Mouse (Mus musculus): ENCODE results near the gene Mpp3. TPM values are rescaled to one million over a fixed set of nuclear protein-coding genes. Genes with fewer than 3 reads are reported as not detected.

The Mpp3 gene
- polyA plus RNA-seq, 1 experiment from 2014 or later = 7.1 TPM

GRCm38 (mm10) chr11:102016136-102016535, 12.1 kb downstream of the Mpp3 start:
- no peak for ATAC-seq (ENCODE audit: insufficient number of reproducible peaks, insufficient read depth, low FRiP score, low read depth)
- WGBS = 87% methylated on average over 1 of the region's 1 CpGs
- H3K4me2 ChIP-seq (replicated peaks; ENCODE audit: low read depth, low read length) = no peak overlapping the region
- H3K27me3 ChIP-seq (ENCODE audit: control insufficient read depth, insufficient read depth, low read length) = no peaks in the 10 kb centered on the region
- peaks cover 8% of the 10 kb centered on the region for H3K36me3 ChIP-seq (ENCODE audit: control insufficient read depth, insufficient read depth, low read length)
- H3K9ac ChIP-seq (replicated peaks; ENCODE audit: low read depth, low read length) = no peak overlapping the region
- H3K9me3 ChIP-seq (ENCODE audit: control insufficient read depth, low read depth, low read length) = no peaks in the 10 kb centered on the region
- no peak overlapping the region for H3K27ac ChIP-seq (ENCODE audit: low read length)
- no peak overlapping the region for H3K4me3 ChIP-seq (ENCODE audit: low read depth, low read length)
- no peaks in the 10 kb centered on the region for H3K4me1 ChIP-seq (ENCODE audit: control insufficient read depth, insufficient read depth, low read length)

GRCm38 (mm10) chr11:102015472-102015871, 12.8 kb downstream of the Mpp3 start:
- ATAC-seq (ENCODE audit: insufficient number of reproducible peaks, insufficient read depth, low FRiP score, low read depth) = no peak
- H3K9me3 ChIP-seq (ENCODE audit: control insufficient read depth, low read depth, low read length) = no peaks in the 10 kb centered on the region
- H3K36me3 ChIP-seq (ENCODE audit: control insufficient read depth, insufficient read depth, low read length) = peaks cover 10% of the 10 kb centered on the region
- H3K27me3 ChIP-seq (ENCODE audit: control insufficient read depth, insufficient read depth, low read length) = no peaks in the 10 kb centered on the region
- H3K4me3 ChIP-seq (ENCODE audit: low read depth, low read length) = no peak overlapping the region
- no peak overlapping the region for H3K27ac ChIP-seq (ENCODE audit: low read length)
- H3K4me1 ChIP-seq (ENCODE audit: control insufficient read depth, insufficient read depth, low read length) = no peaks in the 10 kb centered on the region
- no peak overlapping the region for H3K4me2 ChIP-seq (replicated peaks; ENCODE audit: low read depth, low read length)
- 74% methylated on average over 6 of the region's 6 CpGs for WGBS
- no peak overlapping the region for H3K9ac ChIP-seq (replicated peaks; ENCODE audit: low read depth, low read length)

GRCm38 (mm10) chr11:102013201-102013600, 15.1 kb downstream of the Mpp3 start:
- Histone ChIP-seq H3K27me3 (ENCODE audit: control insufficient read depth, insufficient read depth, low read length) (no peaks in the 10 kb centered on the region), H3K4me1 (ENCODE audit: control insufficient read depth, insufficient read depth, low read length) (0 out of 2 replicates have a peak, but pooled peaks cover 3% of the 10 kb centered on the region), H3K36me3 (ENCODE audit: control insufficient read depth, insufficient read depth, low read length) (peaks cover 10% of the 10 kb centered on the region), H3K4me3 (ENCODE audit: low read depth, low read length) (no peak overlapping the region), H3K9ac (replicated peaks; ENCODE audit: low read depth, low read length) (no peak overlapping the region), H3K27ac (ENCODE audit: low read length) (no peak overlapping the region), H3K4me2 (replicated peaks; ENCODE audit: low read depth, low read length) (no peak overlapping the region), H3K9me3 (ENCODE audit: control insufficient read depth, low read depth, low read length) (no peaks in the 10 kb centered on the region)
- no peak for ATAC-seq (ENCODE audit: insufficient number of reproducible peaks, insufficient read depth, low FRiP score, low read depth)
- 82% methylated on average over 8 of the region's 8 CpGs for WGBS

- H3K4me1 ChIP-seq (ENCODE audit: control insufficient read depth, insufficient read depth, low read length) = 0 out of 2 replicates have a peak, but pooled peaks cover 3% of the 10 kb centered on the region
- H3K27me3 ChIP-seq (ENCODE audit: control insufficient read depth, insufficient read depth, low read length) = no peaks in the 10 kb centered on the region
- no peak for ATAC-seq (ENCODE audit: insufficient number of reproducible peaks, insufficient read depth, low FRiP score, low read depth)
- H3K4me2 ChIP-seq (replicated peaks; ENCODE audit: low read depth, low read length) = no peak overlapping the region
- H3K9me3 ChIP-seq (ENCODE audit: control insufficient read depth, low read depth, low read length) = no peaks in the 10 kb centered on the region
- H3K36me3 ChIP-seq (ENCODE audit: control insufficient read depth, insufficient read depth, low read length) = peaks cover 10% of the 10 kb centered on the region
- WGBS = 67% methylated on average over 8 of the region's 8 CpGs
- no peak overlapping the region for H3K9ac ChIP-seq (replicated peaks; ENCODE audit: low read depth, low read length)
- no peak overlapping the region for H3K27ac ChIP-seq (ENCODE audit: low read length)
- H3K4me3 ChIP-seq (ENCODE audit: low read depth, low read length) = no peak overlapping the region
These were observed 16.8 kb downstream of the Mpp3 start for GRCm38 (mm10) chr11:102011510-102011909.

- H3K9ac ChIP-seq (replicated peaks; ENCODE audit: low read depth, low read length) = no peak overlapping the region
- 78% methylated on average over 13 of the region's 13 CpGs for WGBS
- H3K36me3 ChIP-seq (ENCODE audit: control insufficient read depth, insufficient read depth, low read length) = peaks cover 7% of the 10 kb centered on the region; the same call in 1 of the 2 replicates
- no peaks in the 10 kb centered on the region for H3K27me3 ChIP-seq (ENCODE audit: control insufficient read depth, insufficient read depth, low read length)
- H3K9me3 ChIP-seq (ENCODE audit: control insufficient read depth, low read depth, low read length) = no peaks in the 10 kb centered on the region
- no peak overlapping the region for H3K4me3 ChIP-seq (ENCODE audit: low read depth, low read length)
- H3K27ac ChIP-seq (ENCODE audit: low read length) = no peak overlapping the region
- H3K4me1 ChIP-seq (ENCODE audit: control insufficient read depth, insufficient read depth, low read length) = 0 out of 2 replicates have a peak, but pooled peaks cover 3% of the 10 kb centered on the region
- no peak for ATAC-seq (ENCODE audit: insufficient number of reproducible peaks, insufficient read depth, low FRiP score, low read depth)
- no peak overlapping the region for H3K4me2 ChIP-seq (replicated peaks; ENCODE audit: low read depth, low read length)
These were observed 18.1 kb downstream of the Mpp3 start for GRCm38 (mm10) chr11:102010140-102010539.

- 78% methylated on average over 15 of the region's 15 CpGs for WGBS
- H3K27me3 ChIP-seq (ENCODE audit: control insufficient read depth, insufficient read depth, low read length) = no peaks in the 10 kb centered on the region
- H3K27ac ChIP-seq (ENCODE audit: low read length) = no peak overlapping the region
- H3K9ac ChIP-seq (replicated peaks; ENCODE audit: low read depth, low read length) = no peak overlapping the region
- H3K4me3 ChIP-seq (ENCODE audit: low read depth, low read length) = no peak overlapping the region
- H3K9me3 ChIP-seq (ENCODE audit: control insufficient read depth, low read depth, low read length) = no peaks in the 10 kb centered on the region
- no peak for ATAC-seq (ENCODE audit: insufficient number of reproducible peaks, insufficient read depth, low FRiP score, low read depth)
- 0 out of 2 replicates have a peak, but pooled peaks cover 3% of the 10 kb centered on the region for H3K4me1 ChIP-seq (ENCODE audit: control insufficient read depth, insufficient read depth, low read length)
- peaks cover 7% of the 10 kb centered on the region for H3K36me3 ChIP-seq (ENCODE audit: control insufficient read depth, insufficient read depth, low read length)
- no peak overlapping the region for H3K4me2 ChIP-seq (replicated peaks; ENCODE audit: low read depth, low read length)
These were observed 19.2 kb downstream of the Mpp3 start for GRCm38 (mm10) chr11:102008954-102009637.

GRCm38 (mm10) chr11:102008372-102008771, 19.9 kb downstream of the Mpp3 start:
- no peak overlapping the region for H3K4me2 ChIP-seq (replicated peaks; ENCODE audit: low read depth, low read length)
- ATAC-seq (ENCODE audit: insufficient number of reproducible peaks, insufficient read depth, low FRiP score, low read depth) = no peak
- H3K27me3 ChIP-seq (ENCODE audit: control insufficient read depth, insufficient read depth, low read length) = no peaks in the 10 kb centered on the region
- no peak overlapping the region for H3K4me3 ChIP-seq (ENCODE audit: low read depth, low read length)
- H3K9ac ChIP-seq (replicated peaks; ENCODE audit: low read depth, low read length) = no peak overlapping the region
- H3K4me1 ChIP-seq (ENCODE audit: control insufficient read depth, insufficient read depth, low read length) = 0 out of 2 replicates have a peak, but pooled peaks cover 3% of the 10 kb centered on the region
- H3K9me3 ChIP-seq (ENCODE audit: control insufficient read depth, low read depth, low read length) = no peaks in the 10 kb centered on the region
- no peak overlapping the region for H3K27ac ChIP-seq (ENCODE audit: low read length)
- 85% methylated on average over 8 of the region's 8 CpGs for WGBS
- peaks cover 7% of the 10 kb centered on the region for H3K36me3 ChIP-seq (ENCODE audit: control insufficient read depth, insufficient read depth, low read length)

DNA sequence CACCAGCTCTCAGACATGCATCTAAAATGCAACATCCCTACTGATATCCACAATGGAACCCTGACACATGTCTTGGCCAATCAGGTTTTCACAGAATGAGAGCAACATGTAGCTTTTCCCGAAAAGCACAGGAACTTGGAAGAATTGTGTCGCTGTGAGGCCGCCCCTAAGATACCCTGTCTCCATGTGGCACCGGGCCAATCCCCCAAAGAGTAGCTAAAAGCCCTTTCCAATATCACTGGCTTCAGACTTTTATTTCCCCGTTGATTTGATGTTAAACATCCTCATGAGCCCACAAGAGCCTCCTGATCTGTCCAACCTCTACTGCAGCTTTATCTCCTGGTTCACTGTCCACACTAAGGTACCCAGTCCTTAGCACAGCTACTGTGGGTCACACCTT, 21.6 kb downstream of the Mpp3 start:
- WGBS = 82% methylated on average over 5 of the region's 5 CpGs
- Histone ChIP-seq H3K27me3 (ENCODE audit: control insufficient read depth, insufficient read depth, low read length) (no peaks in the 10 kb centered on the region), H3K9ac (replicated peaks; ENCODE audit: low read depth, low read length) (no peak overlapping the region), H3K4me3 (ENCODE audit: low read depth, low read length) (no peak overlapping the region), H3K4me1 (ENCODE audit: control insufficient read depth, insufficient read depth, low read length) (0 out of 2 replicates have a peak, but pooled peaks cover 3% of the 10 kb centered on the region), H3K36me3 (ENCODE audit: control insufficient read depth, insufficient read depth, low read length) (peaks cover 4% of the 10 kb centered on the region; the same call in 1 of the 2 replicates), H3K4me2 (replicated peaks; ENCODE audit: low read depth, low read length) (no peak overlapping the region), H3K27ac (ENCODE audit: low read length) (no peak overlapping the region), H3K9me3 (ENCODE audit: control insufficient read depth, low read depth, low read length) (no peaks in the 10 kb centered on the region)
- no peak for ATAC-seq (ENCODE audit: insufficient number of reproducible peaks, insufficient read depth, low FRiP score, low read depth)
